Mouse (Mus musculus) monocyte, adult 2 months (primary cell): ENCODE results near the gene Sema6b.
"Not testable (repeated sequence)": the region's sequence is repeated elsewhere in the genome, so short reads cannot be mapped to it uniquely, and the experiment has no call there.

ENCODE experiments used
- DNase-seq, 2 experiments: peaks; one replicate each; pipeline ENCODE4 v3.0.0; 2022; ENCODE audit warnings: low spot score in 2 of 2, low read depth in 1 of 2

Sema6b gene

DNA sequence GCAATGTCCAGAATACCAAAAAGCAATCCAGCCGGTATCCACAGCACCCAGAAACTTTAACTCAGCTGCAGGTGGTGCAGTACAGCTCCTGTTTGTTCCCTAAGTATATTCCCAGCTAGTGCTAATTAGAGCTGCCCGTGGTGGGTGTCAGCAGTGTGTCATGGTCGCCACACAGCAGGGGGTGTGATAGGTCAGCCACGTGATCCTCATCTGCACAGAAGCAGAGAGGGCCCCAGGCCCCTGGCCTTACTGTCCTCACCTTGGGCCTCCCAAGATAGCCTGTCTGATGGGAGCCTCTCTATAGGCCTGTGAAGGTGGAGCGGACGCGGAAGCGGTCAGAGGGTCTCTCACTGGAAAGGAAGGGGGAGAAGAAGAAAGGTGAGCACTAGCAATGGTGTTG, 42.0 kb downstream of the Sema6b start:
- no peak for DNase-seq

DNA sequence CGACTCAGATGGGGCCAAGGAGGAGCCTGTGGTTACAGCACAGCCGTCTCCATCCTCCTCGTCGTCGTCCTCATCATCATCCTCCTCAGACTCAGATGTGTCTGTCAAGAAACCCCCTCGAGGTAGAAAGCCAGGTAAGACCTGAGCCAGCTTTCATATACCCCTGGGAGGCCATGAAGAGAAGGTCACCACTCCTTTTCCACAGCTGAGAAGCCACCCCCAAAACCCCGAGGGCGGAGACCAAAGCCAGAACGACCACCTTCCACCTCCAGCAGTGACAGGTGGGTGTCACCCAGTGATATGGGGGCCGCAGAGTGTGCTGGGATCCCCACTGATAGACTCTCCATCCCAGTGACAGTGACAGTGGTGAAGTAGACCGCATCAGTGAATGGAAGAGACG, 43.3 kb downstream of the Sema6b start:
- DNase-seq = no peak

DNA sequence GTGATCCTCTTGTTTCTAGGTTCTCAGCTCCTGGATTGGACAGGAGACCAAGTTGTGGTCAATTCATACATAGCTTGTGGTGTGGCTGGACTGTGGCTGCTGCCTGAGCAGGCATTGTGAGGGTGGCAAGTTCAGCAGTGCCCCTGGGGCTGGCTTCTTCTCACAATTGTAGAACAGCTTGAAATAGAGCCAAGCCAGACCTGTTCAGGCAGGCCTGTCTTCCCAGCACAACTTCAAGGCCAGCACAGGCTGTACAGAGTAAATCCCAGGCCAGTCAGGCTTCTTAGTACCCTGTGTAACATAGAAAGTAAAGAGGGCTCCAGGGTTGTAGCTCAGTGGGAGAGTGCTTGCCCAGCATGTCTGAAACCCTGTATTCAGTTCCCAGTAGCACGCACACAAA, 47.3 kb downstream of the Sema6b start:
- no peak for DNase-seq

- DNase-seq = no peak
Measured at GRCm38 (mm10) chr17:56092312-56092711, 47.8 kb downstream of the Sema6b start.

DNA sequence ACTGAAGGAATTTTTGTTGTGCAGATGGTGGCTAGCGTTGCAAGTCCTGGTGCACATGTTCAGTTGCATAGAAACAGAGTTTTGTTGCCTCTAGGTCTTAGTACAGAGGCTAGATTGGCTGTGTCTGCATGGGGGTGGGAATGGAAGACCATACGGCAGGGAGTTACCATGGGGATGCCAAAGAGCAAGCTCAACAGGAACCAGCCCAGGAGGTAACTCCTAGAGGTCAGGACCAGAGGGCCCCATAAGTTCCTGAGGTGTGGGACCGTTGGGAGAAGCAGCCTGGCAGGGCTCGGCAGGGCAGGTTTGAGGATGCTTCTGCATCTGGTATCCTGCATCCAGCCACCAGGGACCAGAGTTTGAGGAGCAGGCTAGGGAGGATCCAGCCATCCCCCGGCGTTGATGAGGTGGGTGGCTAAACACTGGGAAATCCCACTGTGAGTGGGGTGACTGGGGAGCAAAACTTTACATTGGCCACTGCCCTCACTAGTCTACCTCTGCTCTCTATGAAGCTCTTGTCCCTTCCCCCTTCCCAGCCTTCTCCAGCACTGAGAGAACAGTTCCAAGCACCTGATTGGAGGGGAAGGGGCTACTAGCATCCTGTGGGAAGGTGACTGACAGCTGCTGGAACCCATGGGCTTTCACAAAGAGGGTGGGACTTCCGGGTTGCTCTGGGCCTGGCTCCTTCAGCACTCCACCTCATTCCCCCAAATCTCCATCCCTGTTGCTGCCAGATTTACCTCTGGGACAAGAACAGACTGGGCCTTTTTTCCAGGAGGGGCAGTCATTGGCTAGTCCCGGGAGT, 59.2 kb downstream of the Sema6b start:
- no peak for DNase-seq

DNA sequence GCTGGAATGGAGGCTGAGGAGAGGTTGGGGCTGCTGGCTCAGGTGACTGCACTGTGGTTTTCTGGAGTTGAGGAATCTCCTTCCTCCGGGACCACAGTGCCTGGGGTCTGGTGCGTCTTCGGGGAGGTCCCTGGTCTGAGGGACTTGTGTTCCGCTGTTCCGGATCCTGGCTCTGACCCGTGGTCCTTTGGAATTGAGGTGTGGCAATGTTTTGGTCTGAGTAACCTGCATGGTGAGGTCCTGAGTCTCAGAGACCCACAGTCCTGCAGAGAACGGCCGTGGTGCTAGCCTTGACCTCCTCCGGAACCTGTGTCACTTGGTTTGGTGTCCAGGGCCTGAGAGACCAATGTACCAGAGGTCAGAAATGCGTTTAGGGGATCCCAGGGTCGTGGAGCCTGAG, 60.2 kb downstream of the Sema6b start:
- peak in 1 of 2 experiments; percentile 8 for DNase-seq

DNA sequence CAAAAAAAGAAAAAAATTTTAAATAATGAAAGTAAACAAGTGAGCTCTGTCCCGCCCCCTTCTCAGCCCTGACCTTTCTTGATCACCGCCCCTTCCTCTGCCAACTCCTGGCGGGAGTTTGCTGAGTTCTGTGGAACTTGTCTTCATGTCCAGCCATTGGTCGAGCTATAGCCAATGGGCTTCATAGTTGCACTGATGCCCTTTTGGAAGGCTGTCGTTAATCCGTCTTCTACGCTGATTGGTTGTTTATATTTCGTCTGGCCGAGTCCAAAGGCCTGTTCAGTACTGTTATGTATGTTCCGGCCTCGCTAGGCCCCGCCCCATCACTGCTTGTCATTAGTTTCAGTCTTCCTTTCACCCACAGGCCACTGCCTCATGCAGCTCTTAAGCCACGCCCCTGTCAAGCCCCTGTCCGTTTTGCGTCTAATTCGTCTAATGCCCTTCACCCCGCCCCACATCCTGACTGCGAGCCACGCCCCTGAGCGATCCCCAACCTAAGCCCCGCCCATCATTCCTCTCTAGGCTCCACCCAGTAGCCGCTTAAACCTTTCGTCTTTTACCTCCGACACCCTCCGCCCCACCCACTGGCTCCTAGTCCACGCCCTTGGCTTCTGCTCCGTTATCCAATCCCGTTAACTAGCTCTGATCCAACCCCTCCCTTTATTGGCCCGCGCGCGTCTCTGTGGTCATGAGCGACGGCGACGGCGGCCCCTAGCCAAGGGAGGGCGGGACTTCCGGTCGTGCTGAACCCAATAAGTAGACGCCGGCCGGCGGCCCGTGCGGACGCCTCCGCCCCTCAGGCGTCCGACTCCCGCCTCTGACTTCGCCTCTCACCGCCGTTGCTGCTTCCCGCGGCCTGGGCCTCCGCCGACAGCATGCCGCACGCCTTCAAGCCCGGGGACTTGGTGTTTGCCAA, 61.0 kb downstream of the Sema6b start, which contains the start of gene Hdgfl2:
Gene Hdgfl2, plus strand, starts transcription at position 755 of the 916 bp plus-strand sequence.
- DNase-seq = peak; percentile 99 to 100

DNA sequence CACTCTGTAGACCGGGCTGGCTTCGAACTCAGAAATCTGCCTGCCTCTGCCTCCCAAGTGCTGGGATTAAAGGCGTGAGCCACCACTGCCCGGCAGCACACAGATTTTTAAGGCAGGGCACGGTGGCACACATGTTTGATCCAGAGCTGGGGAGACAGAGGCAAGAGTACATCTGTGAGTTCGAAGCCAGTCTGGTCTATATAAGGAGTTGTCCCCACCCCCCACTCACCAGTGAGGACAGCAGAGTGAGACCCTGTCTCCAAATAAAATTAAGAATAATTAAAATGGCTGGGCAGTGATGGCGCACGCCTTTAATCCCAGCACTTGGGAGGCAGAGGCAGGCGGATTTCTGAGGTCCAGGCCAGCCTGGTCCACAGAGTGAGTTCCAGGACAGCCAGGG, 61.8 kb downstream of the Sema6b start:
- DNase-seq = not testable (repeated sequence)

GRCm38 (mm10) chr17:56077523-56077922, 62.6 kb downstream of the Sema6b start:
- no peak for DNase-seq

DNA sequence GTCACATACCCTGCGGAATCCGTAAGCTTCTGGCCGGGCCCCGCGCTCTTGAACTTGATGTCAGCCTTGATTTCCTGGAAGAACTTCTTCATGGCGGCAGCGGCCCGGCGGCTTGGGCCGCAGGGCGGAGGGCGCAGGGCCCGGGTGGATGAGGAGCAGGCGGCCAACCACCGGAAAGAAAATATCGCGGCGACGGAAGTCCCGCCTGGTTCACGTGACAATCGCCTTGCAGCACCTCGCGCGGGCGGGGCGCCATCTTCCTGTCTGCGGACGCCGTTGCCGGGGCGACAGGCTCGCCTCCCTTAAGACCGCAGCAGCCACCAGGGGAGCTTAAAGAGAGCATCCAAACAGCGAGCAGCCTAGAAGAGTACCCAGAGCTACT, 65.3 kb downstream of the Sema6b start, which contains the start of gene Ubxn6:
Gene Ubxn6, minus strand, starts transcription at position 202 of the 382 bp plus-strand sequence.
- peak; percentile 92 to 93 for DNase-seq

- peak; percentile 52 to 78 for DNase-seq
Measured at GRCm38 (mm10) chr17:56074097-56074826, 65.9 kb downstream of the Sema6b start.
